In genomic region chr10:94976329-94976728, GRCm38 (mm10) we compare ENCODE assay signal across 7 mouse cellular contexts. TPM values are rescaled to one million over a fixed set of nuclear protein-coding genes. Genes with fewer than 3 reads are reported as not detected.
DNase-seq lines count a peak whose midpoint lies in the region; ATAC-seq and TF ChIP-seq lines count a peak whose summit lies in the region.

No protein-coding gene starts in this region.

- peaks cover 4% of the 10 kb centered on the region for H3K4me1 ChIP-seq in E14TG2a.4 (replicated peaks; ENCODE audit: low read depth, low read length)

- 0 out of 2 replicates have a peak, but pooled peaks have one; percentile 26 for ATAC-seq in megakaryocyte progenitor cell, adult 5-6 weeks (replicated peaks; ENCODE audit: poor library complexity)
- ATAC-seq in megakaryocyte-erythroid progenitor cell, adult 5-6 weeks (replicated peaks; ENCODE audit: low FRiP score, low TSS enrichment, poor library complexity, severe bottlenecking), result no peak

- peak; percentile 30 for DNase-seq in kidney, postnatal 10 days
- no peak for DNase-seq in kidney, postnatal 14 days
- DNase-seq in NIH3T3 (ENCODE audit: low read depth), result peak; percentile 20
- no peak for DNase-seq in urinary bladder, postnatal 14 days (ENCODE audit: low spot score)

- no peaks in the 10 kb centered on the region for H3K9me3 ChIP-seq in E14TG2a.4 (ENCODE audit: low read length)

- peak; percentile 62 for TF ChIP-seq CTCF in E14TG2a.4 (conservative IDR thresholded peaks at IDR 0.05; ENCODE audit: low read length)

- no peak overlapping the region for H3K4me3 ChIP-seq in E14TG2a.4 (replicated peaks; ENCODE audit: low read length)

- H3K36me3 ChIP-seq in E14TG2a.4 (ENCODE audit: insufficient read depth, low read length), result no peaks in the 10 kb centered on the region

- H3K27me3 ChIP-seq in E14TG2a.4 (ENCODE audit: insufficient read depth, low read length), result no peaks in the 10 kb centered on the region; the same call in 1 of the 2 replicates

RNA-seq across cellular contexts. Expression of gene Plxnc1, which starts 31.7 kb away (rescaled TPM):
- total RNA-seq in megakaryocyte progenitor cell, adult 5-6 weeks (2015), result 15.6 and 28.8 TPM in 2 replicates
- 10.6 and 16.6 TPM in 2 replicates for total RNA-seq in megakaryocyte progenitor cell, adult 5-6 weeks (2017)
- total RNA-seq in megakaryocyte-erythroid progenitor cell, adult 5-6 weeks (2014; fragmentation: Nextera tagmentation), result 60.9 and 112 TPM in 2 replicates
- 46.9 and 67.8 TPM in 2 replicates for total RNA-seq in megakaryocyte-erythroid progenitor cell, adult 5-6 weeks (2017)

Comparison
In these comparisons a context has a peak if more than half of its experiments do, and no peak if none do; other contexts are left out.
1. DNase-seq: peak in kidney, postnatal 10 days (single experiment) and NIH3T3 (single experiment); none in kidney, postnatal 14 days (single experiment) and urinary bladder, postnatal 14 days (single experiment).